Mouse (Mus musculus): ENCODE results near the gene Cbfa2t3. TPM values are rescaled to one million over a fixed set of nuclear protein-coding genes. Genes with fewer than 3 reads are reported as not detected.

Cbfa2t3 gene
- total RNA-seq, 2 experiments from 2014 or later: 1.5 to 16.8 TPM

GRCm38 (mm10) chr8:122719500-122720065 is 20.7 kb upstream of the Cbfa2t3 start:
- ATAC-seq (replicated peaks; ENCODE audit: low FRiP score, poor library complexity, severe bottlenecking): peak; percentile 64

DNA sequence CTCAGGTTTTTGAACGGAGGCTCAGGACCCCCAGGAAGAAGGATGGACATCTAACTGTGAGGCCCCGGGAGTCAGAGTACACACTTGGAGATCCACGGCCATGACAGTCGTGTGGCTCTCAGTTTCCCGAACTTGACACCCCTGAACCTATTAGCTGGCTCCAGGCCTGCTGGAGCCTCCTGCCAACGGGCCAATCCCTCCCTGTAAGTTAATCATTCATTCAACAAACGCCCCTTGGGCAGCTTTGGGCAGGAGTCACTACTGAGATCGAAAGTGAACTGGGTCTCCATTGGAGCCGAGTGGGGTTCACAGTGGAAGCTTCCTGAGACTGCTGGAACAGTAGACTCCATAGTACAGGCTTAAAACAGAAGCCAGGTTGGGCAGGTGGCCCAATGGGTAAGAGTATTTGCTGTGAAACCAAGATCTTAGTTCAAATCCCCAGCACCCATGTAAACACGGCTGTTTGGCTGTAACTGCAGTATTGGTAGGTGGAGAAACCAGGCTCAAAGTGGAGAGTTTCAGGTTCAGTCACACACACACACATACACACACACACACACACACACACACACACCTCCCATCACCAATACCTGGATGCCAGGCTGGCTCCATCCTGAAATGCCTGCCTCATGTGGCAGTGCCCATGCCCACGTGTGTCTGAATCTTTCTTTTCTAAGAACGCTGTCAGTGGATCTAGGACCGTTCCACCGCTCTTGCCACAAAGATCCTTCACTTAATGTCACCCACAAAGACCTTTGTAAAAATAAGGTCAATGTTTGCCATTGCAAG is 20.0 kb upstream of the Cbfa2t3 start:
- ATAC-seq (replicated peaks; ENCODE audit: low FRiP score, poor library complexity, severe bottlenecking): peak; percentile 1; the same call in 1 of the 2 replicates

GRCm38 (mm10) chr8:122717869-122718509 is 19.1 kb upstream of the Cbfa2t3 start:
- no peak for ATAC-seq (replicated peaks; ENCODE audit: low FRiP score, poor library complexity, severe bottlenecking)

DNA sequence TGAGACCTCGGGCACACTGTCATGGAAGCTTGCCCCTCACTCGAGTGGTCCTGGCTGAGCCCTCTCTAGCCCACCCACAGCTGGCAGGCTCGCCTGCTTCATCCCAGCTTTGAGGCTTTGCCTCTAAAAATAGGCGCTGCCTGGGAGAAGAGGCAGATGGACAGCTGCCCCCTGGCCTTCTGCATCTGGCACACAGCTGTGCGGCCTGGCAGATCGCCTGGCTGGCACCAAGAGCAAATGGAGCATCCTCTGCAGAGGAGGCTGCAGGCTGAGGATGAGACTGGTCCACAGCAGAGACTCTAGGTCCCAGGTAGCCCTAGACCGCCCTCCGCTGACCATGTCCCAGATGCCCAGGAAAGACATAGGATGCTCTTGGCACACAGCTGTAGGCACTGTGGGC is 17.7 kb upstream of the Cbfa2t3 start:
- no peak for ATAC-seq (replicated peaks; ENCODE audit: low FRiP score, poor library complexity, severe bottlenecking)

DNA sequence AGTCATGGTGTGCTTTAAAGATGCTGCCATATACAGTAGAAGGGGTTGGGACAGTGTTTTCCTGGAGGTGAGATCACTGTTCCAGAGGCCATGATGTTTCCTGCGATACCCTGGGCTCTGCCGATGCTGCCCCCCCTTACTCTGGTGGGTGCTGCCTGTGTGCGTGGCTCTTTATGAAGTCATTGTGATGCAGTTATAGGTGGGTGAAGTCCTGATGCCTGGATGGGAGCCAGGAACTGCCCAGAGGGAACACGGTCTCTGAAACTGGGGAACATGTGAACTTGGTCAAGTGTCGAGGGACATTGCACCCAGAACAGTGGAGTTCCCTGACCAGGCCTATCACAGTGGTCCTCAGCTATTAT is 14.2 kb upstream of the Cbfa2t3 start:
- no peak for ATAC-seq (replicated peaks; ENCODE audit: low FRiP score, poor library complexity, severe bottlenecking)

GRCm38 (mm10) chr8:122712411-122713156 is 13.7 kb upstream of the Cbfa2t3 start:
- ATAC-seq (replicated peaks; ENCODE audit: low FRiP score, poor library complexity, severe bottlenecking): no peak

GRCm38 (mm10) chr8:122711891-122712365 is 13.0 kb upstream of the Cbfa2t3 start:
- ATAC-seq (replicated peaks; ENCODE audit: low FRiP score, poor library complexity, severe bottlenecking): peak; percentile 64

DNA sequence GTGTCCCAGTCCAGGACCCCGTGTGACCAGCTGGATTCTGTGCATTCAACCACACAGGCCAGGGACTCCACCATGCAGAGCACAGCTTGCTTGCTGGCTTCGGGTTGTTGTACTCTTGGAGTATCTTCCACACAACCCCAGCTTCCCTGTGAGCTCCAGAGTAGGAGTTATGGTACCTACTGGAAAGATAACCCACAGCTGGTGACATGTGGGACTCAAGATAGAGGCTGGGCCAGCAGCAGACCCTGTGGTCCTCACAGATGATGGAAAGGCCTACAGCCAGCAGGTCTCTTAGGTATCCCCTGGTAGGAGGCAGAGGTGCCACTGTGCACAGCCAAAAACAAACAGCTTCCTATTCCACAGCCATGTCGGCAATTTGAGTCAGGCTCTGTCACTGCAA is 12.6 kb upstream of the Cbfa2t3 start:
- 0 out of 2 replicates have a peak, but pooled peaks have one; percentile 2 for ATAC-seq (replicated peaks; ENCODE audit: low FRiP score, poor library complexity, severe bottlenecking)

- ATAC-seq (replicated peaks; ENCODE audit: low FRiP score, poor library complexity, severe bottlenecking): no peak
These were observed 10.6 kb upstream of the Cbfa2t3 start for GRCm38 (mm10) chr8:122709340-122710111.

GRCm38 (mm10) chr8:122707184-122707583 is 8.3 kb upstream of the Cbfa2t3 start:
- no peak for ATAC-seq (replicated peaks; ENCODE audit: low FRiP score, poor library complexity, severe bottlenecking)

DNA sequence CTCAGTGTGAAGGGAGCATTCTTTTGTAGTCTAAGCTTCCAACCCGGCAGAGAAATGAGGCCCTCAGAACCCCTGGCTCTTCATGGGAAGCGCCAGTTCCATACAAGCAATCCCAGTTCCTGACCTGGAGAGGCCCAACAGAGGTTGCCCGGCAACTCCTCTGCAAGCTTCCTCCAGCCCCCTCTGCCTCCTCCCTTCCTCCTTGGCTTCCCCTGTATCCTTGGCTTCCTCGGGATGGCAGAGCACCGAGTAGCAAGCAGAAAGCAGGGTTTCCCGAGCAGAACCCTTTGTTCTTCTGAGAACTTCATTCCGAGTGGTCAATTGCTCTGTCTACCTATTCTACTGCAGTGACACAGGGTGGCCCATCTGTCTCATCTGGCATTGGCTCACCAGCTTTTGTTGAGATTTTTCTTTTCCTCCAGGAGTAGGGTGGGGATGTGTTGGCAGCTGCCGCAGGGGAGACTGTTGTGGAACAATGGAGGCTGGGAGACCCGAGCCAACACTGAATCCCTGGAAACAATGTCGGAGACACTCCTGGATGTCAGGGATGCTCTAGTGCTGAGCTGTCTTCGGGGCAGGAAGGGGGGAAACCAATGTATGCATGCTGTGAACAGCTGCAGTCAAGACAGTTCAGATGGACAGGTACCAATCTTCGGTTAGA is 7.1 kb upstream of the Cbfa2t3 start:
- ATAC-seq (replicated peaks; ENCODE audit: low FRiP score, poor library complexity, severe bottlenecking): no peak

- ATAC-seq (replicated peaks; ENCODE audit: low FRiP score, poor library complexity, severe bottlenecking): no peak
These were observed 5.7 kb upstream of the Cbfa2t3 start for GRCm38 (mm10) chr8:122704612-122705011.

DNA sequence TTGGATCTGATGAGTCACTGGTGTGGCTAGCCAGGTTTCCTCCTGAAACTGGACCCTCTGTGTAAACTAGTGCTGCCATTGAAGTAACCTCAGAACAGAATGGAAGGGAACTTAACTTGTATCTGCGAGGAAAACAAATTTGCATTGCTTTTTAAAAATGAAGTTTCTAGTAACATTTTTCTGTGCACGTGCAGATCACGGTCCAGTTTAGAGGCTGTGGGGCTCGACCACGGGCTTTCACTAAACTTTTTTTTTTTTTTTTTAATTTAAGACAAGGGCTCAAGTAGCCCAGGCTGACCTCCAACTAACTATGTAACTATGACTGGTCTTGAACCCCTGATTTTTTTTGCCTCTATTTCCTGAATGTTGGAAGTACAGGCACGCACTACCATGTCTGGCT is 4.0 kb upstream of the Cbfa2t3 start:
- ATAC-seq (replicated peaks; ENCODE audit: low FRiP score, poor library complexity, severe bottlenecking): no peak

- ATAC-seq (replicated peaks; ENCODE audit: low FRiP score, poor library complexity, severe bottlenecking): no peak
These were observed 3.5 kb upstream of the Cbfa2t3 start for GRCm38 (mm10) chr8:122702301-122702941.

- no peak for ATAC-seq (replicated peaks; ENCODE audit: low FRiP score, poor library complexity, severe bottlenecking)
These were observed 2.7 kb upstream of the Cbfa2t3 start for GRCm38 (mm10) chr8:122701441-122702185.

GRCm38 (mm10) chr8:122700628-122701027 is 1.7 kb upstream of the Cbfa2t3 start:
- ATAC-seq (replicated peaks; ENCODE audit: low FRiP score, poor library complexity, severe bottlenecking): no peak

DNA sequence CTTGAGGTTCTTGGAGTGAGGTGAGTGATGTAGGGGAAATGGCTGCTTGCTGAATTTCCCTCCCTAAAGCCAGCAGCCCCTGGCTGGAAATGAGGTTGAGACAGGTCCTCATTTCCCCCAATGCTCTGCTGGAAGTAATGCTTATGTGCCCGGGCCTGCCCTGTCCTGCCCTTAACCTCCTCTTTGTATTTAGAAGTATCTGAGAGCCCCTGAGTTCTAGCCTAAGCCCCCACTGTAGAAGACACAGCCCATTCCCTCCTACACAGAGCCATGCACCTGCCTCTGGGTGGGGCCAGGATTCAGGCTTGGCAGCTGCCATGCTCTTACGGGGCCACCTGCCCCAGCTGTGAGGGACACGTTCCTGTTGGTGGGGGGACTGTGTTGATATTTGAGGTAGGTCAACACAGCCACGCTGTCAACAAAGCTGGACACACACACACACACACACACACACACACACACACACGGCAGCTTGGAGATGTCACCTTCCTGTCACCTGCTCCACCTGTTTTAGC is 598 bp downstream of the Cbfa2t3 start:
- no peak for ATAC-seq (replicated peaks; ENCODE audit: low FRiP score, poor library complexity, severe bottlenecking)

DNA sequence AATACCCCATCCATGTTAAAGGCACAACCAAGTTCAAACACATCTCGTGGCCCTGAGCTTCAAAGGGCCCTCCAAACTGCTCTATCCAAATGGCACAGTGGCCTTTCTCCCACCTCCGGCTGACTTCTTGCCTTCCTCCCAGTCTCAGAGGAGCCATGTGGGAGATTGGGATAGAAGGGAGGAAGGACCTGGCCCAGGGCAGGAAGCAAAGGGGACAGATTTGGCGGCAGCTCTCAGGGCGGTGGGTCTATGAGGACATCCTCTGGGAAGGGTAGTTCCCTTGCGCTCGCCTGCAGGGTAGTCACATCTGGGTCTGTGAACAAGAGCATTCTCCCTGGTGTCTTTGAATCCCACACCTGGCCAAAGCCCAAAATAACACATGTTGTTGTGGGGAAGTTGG is 1.3 kb downstream of the Cbfa2t3 start:
- no peak for ATAC-seq (replicated peaks; ENCODE audit: low FRiP score, poor library complexity, severe bottlenecking)

Data from erythroid progenitor cell, adult 5-6 weeks (primary cell).